Mouse (Mus musculus) erythroblast, embryonic 14.5 days (primary cell): Measurements from ENCODE around the gene Wdr38. TPM values are rescaled to one million over a fixed set of nuclear protein-coding genes. Genes with fewer than 3 reads are reported as not detected.

Source experiments
- H3K27me3 ChIP-seq: 2 replicates; pipeline ENCODE4 v1.6.1; 2012; ENCODE audit warnings: inconsistent platforms; ENCODE audit not compliant: control insufficient read depth
- H3K36me3 ChIP-seq: 2 replicates; pipeline ENCODE4 v1.6.1; 2012; ENCODE audit warnings: mild to moderate bottlenecking, inconsistent platforms; ENCODE audit not compliant: control insufficient read depth
- H3K4me1 ChIP-seq: 2 replicates; pipeline ENCODE4 v1.6.1; 2012; ENCODE audit warnings: inconsistent platforms; ENCODE audit not compliant: control insufficient read depth
- H3K4me3 ChIP-seq: replicated peaks from 2 replicates; pipeline ENCODE3; 2012; ENCODE audit warnings: moderate library complexity, mild to moderate bottlenecking, inconsistent platforms
- H3K9me3 ChIP-seq: 2 replicates; pipeline ENCODE4 v1.6.1; 2012; ENCODE audit warnings: low read length, inconsistent platforms, mixed read lengths; ENCODE audit not compliant: control insufficient read depth
- GATA1 ChIP-seq: IDR thresholded peaks from 2 replicates; pipeline ENCODE4 v1.6.1; 2012; ENCODE audit warnings: low read length, inconsistent platforms, mixed read lengths
- TAL1 ChIP-seq: IDR thresholded peaks from 3 replicates; pipeline ENCODE4 v1.6.1; 2012; ENCODE audit warnings: low read length, inconsistent platforms, mixed read lengths
- polyA plus RNA-seq: library from polyadenylated mRNA; stranded (reverse); fragments of >175 nt; gene quantifications from 2 replicates; pipeline ENCODE4 v1.2.3, GENCODE M21; 2012

Gene Wdr38
- polyA plus RNA-seq, 1 experiment: not detected

DNA sequence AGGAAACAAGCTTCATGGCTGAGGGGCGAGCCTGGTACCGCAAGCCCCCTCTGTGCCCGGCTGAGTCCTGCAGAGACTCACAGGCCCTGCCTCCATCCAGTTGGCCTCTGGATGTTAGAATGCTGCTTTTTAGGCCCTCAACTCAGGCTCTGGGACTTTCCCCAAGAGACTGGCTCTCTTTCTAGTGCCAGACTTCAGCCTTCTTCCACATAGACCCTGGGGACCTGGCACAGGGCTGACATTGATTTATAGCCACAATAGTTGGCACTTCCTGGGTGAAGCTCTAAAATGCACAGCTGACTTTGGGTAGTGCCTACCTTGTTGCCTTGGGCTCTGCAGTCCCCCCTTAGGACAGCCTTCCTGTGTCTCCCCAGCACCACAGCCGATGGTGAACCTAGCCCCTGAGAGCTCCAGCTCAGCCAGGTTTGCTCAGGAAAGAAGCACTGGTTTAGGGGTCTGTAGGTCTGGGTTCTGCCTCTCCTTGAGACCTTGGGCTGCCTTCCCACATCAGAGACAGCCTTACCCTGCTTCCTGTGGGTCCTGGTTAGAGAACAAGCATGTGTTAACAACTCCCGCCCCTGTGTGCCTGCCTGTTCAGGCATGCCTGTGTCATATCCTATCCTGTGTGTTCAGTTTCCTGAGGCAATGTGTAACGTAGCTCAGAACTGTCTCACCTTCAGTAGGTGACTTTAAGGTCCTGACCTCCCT lies 9.3 kb upstream of the Wdr38 start:
- no peak overlapping the region for H3K4me3 ChIP-seq
- peaks cover 56% of the 10 kb centered on the region for H3K4me1 ChIP-seq
- no peaks in the 10 kb centered on the region; the same call in 1 of the 2 replicates for H3K27me3 ChIP-seq
- TF ChIP-seq GATA1: no peak
- no peak for TF ChIP-seq TAL1
- H3K36me3 ChIP-seq: no peaks in the 10 kb centered on the region
- H3K9me3 ChIP-seq: peaks cover 19% of the 10 kb centered on the region

DNA sequence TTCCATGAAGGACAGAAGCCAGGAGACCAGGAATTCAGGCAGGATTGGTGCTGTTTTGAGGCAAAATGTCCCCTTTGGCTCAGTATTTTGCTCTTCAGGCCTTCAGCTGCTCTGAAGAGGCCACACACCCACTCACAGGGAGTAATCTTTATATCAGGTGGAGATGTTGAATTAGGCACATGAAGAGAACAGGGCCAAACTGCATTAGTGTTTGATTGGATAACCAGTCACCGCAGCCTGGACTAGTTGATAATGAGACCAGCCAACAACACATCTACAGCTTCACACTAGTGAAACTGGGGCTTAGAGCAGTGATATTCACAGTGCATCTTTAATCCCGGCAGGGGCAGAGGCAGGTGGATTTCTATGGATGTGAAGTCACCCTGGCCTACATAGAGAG lies 8.3 kb upstream of the Wdr38 start:
- Histone ChIP-seq H3K9me3 (peaks cover 12% of the 10 kb centered on the region), H3K36me3 (no peaks in the 10 kb centered on the region), H3K27me3 (no peaks in the 10 kb centered on the region; the same call in 1 of the 2 replicates), H3K4me1 (peaks cover 56% of the 10 kb centered on the region), H3K4me3 (no peak overlapping the region)
- TF ChIP-seq GATA1 (no peak), TAL1 (no peak)

DNA sequence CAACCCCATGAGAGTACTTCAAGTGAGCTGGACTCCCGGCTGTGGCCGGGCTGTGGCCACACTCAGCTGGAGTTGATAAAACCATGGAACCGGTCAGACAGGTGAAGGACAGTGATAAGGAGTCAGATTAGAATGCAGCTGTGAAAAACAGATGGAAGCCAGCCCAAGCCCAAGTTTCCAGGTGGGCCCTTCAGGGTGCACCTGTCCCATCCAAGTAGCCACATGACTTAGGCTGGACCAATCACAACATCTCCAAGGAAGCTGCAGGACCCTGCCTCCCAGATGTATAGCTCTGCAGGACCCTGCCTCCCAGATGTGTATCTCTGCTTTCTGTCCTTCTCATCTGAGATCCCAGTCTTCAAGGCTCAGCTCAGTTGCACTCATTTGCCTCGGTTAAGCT lies 5.3 kb upstream of the Wdr38 start:
- Histone ChIP-seq H3K27me3 (no peaks in the 10 kb centered on the region), H3K9me3 (no peaks in the 10 kb centered on the region), H3K36me3 (no peaks in the 10 kb centered on the region), H3K4me3 (no peak overlapping the region), H3K4me1 (peaks cover 52% of the 10 kb centered on the region)
- TF ChIP-seq TAL1 (no peak), GATA1 (no peak)

DNA sequence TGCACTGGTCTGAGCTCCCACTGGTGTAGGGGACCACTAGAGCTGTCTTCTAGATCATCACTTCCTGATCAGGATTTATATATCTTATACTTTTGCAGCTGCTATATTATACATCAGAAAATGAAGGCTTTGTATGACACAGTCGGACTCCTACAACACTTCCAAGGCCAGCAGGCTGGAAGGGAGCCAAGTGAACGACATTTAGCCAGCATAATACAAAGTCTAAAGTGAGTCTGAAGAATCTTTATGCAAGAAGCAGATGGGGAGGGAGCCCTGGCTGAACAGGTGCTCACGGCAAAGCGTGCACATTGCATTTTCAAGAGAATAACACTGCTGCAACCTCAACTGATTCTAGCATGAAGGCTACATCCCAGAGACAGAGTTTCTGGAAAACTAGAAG lies 4.8 kb upstream of the Wdr38 start:
- H3K27me3 ChIP-seq: no peaks in the 10 kb centered on the region

DNA sequence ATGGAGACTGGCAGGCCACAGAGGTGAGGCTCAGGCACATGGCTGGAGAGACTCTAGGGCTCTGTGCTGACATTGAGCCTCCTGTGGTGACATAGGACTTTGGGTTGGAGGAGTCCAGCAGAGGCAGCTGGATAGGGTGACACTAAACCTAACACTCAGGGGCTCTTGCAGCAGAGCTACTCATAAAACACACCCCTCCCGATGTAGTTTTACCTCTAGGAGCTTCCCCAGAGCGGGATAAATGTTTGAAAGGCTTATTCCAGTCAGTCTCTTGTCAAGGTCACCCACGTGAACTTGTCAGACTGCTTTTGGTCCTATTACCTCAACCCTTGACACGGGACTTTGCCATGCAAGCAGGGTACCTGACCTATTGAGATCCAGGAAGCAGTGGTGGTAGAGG lies 2.1 kb downstream of the Wdr38 start:
- Histone ChIP-seq H3K36me3 (peaks cover 53% of the 10 kb centered on the region), H3K27me3 (no peaks in the 10 kb centered on the region), H3K9me3 (no peaks in the 10 kb centered on the region), H3K4me1 (peaks cover 62% of the 10 kb centered on the region), H3K4me3 (no peak overlapping the region)
- TF ChIP-seq GATA1: no peak

More for the DNA sequence above, 4.8 kb upstream of the Wdr38 start:
- Histone ChIP-seq H3K36me3 (no peaks in the 10 kb centered on the region), H3K4me3 (no peak overlapping the region), H3K4me1 (peaks cover 52% of the 10 kb centered on the region), H3K9me3 (no peaks in the 10 kb centered on the region)
- no peak for TF ChIP-seq GATA1
- TF ChIP-seq TAL1: no peak

DNA sequence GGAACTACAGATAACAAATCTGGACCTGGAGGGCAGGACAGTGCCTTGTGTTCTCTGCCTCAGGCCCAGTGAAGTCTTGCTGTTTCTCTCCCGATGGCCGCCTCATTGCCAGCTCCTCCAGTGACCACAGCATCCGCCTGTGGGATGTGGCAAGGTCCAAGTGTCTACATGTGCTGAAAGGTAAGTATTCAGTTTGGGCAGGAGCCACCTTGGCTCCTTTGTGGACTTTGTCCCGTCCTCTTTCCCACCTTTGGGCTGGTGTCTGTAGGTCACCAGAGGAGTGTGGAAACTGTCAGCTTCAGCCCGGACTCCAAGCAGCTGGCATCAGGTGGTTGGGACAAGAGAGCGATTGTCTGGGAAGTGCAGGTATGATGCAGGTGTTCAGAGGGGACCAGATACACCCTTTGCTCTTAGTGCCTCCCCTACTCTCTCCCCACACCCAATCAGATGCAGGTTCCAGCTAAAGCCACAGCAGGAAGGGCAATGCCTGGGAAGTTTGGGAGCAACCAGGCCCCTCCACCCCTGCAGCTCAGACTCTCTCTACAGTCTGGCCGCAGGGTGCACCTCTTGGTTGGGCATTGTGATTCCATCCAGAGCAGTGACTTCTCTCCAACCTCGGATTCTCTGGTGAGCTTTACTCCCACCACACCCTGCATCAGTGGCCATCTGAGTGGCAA lies 2.8 kb downstream of the Wdr38 start:
- H3K36me3 ChIP-seq: peaks cover 54% of the 10 kb centered on the region
- no peaks in the 10 kb centered on the region for H3K27me3 ChIP-seq
- H3K9me3 ChIP-seq: no peaks in the 10 kb centered on the region
- H3K4me1 ChIP-seq: peaks cover 66% of the 10 kb centered on the region
- H3K4me3 ChIP-seq: no peak overlapping the region
- no peak for TF ChIP-seq GATA1
- TF ChIP-seq TAL1: no peak

DNA sequence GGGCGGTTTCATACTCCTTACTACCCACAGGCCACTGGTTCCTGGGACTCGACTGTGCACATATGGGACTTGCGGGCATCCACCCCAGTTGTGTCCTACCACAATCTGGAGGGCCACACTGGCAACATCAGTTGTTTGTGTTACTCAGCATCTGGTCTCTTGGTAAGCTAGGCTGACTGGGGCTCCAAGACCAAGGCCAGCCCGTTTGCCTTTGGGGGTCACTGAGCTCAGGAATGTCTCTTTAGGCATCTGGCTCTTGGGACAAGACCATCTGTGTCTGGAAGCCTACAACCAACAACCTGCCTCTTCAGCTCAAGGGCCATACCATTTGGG lies 3.3 kb downstream of the Wdr38 start:
- peaks cover 54% of the 10 kb centered on the region for H3K36me3 ChIP-seq
- peaks cover 68% of the 10 kb centered on the region for H3K4me1 ChIP-seq
- no peaks in the 10 kb centered on the region for H3K27me3 ChIP-seq
- H3K4me3 ChIP-seq: no peak overlapping the region
- no peak for TF ChIP-seq GATA1
- TF ChIP-seq TAL1: no peak
- H3K9me3 ChIP-seq: no peaks in the 10 kb centered on the region

DNA sequence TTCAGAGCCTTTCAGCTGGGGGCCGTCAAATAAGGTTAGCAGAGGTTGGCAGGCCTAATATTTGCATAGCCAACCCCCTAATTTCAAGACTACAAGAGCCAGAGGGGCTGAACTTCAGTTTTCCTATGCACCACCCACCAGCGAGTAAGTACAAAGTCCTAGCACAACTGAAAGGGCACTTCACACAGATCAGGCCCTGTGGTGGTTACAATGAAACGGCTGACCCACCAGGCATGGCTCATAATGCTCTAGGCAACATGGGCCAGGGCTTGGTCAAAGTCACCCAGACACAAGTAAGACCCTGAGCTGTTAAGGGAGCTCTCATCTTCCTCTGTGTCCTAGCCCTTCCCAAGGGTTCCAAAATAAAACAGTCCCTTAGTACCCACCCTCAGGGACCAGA lies 4.6 kb downstream of the Wdr38 start:
- TF ChIP-seq GATA1 (no peak), TAL1 (no peak)
- no peak overlapping the region for H3K4me3 ChIP-seq
- H3K27me3 ChIP-seq: no peaks in the 10 kb centered on the region
- H3K4me1 ChIP-seq: peaks cover 79% of the 10 kb centered on the region
- H3K9me3 ChIP-seq: no peaks in the 10 kb centered on the region
- H3K36me3 ChIP-seq: peaks cover 54% of the 10 kb centered on the region

DNA sequence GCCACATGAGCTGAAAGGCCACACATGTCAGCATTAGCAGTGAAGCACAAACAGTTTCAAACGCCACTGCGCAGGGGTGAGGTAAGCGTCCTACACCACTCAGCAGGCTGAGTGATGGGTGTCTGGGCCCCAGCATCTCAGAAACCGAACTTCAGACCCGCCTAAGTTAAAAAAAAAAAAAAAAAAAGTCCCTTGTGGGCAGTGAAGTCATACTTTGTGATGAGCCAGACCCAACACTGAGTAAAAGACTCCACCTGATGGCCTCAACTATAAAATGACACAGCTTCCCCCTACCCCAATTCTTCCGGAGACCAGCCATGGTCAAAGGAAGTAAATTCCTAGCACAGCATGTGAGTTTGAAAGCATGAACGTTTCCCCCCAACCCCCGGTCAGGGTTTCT lies 5.8 kb downstream of the Wdr38 start:
- Histone ChIP-seq H3K36me3 (peaks cover 54% of the 10 kb centered on the region), H3K4me3 (peak overlapping the region; percentile 93), H3K27me3 (no peaks in the 10 kb centered on the region), H3K9me3 (no peaks in the 10 kb centered on the region), H3K4me1 (peaks cover 75% of the 10 kb centered on the region)
- TF ChIP-seq GATA1 (no peak), TAL1 (no peak)
